Mouse (Mus musculus) liver, adult 2 months (tissue): ENCODE results near the gene Rnf121.

Experiments
- CTCF ChIP-seq: fragments of 200-500 bp; IDR thresholded peaks from 2 replicates; pipeline ENCODE4 v1.5.1; 2011; ENCODE audit warnings: low read depth, low read length, control low read depth
- POLR2A ChIP-seq: fragments of 200-500 bp; IDR thresholded peaks from 2 replicates; pipeline ENCODE4 v1.6.1; 2011; ENCODE audit warnings: low read length, control low read depth; ENCODE audit not compliant: insufficient read depth; ENCODE audit errors: extremely low read depth

GRCm38 (mm10) chr7:102080311-102080710 is 15.0 kb upstream of the Rnf121 start:
- TF ChIP-seq CTCF = no peak
- no peak for TF ChIP-seq POLR2A
